Mouse (Mus musculus) liver, postnatal 0 days (tissue): ENCODE results near the gene Ppp1r12b.

Experiments
- CTCF ChIP-seq: sonication (generic); IDR thresholded peaks from 2 replicates; pipeline ENCODE4 v1.5.1; 2016; ENCODE audit warnings: antibody characterized with exemption, low read depth
- EP300 ChIP-seq: IDR thresholded peaks from 2 replicates; pipeline ENCODE4 v1.6.1; 2016; ENCODE audit warnings: antibody characterized with exemption, low read depth, mild to moderate bottlenecking

DNA sequence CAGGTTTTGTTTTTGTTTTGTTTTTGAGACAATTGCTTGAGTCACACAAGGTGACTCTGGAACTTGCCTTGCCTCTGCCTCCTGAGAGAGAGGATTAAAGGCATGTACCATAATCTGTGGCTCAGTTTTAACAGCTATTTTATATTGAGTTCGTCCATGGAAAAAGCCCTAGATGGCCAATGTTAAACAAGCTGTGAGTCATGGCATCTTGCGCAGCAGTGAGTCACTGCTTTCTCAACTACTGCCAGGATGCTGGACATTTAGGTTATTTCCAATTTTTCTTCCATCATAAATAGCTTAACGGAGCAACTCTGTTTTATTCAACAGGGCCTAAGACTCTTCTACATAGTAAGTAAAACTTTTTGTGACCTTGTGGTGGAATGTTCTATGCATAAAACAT lies 137.0 kb downstream of the Ppp1r12b start:
- TF ChIP-seq CTCF: no peak
- no peak for TF ChIP-seq EP300
